Mouse (Mus musculus) right cerebral cortex, postnatal 10 days (tissue): ENCODE results near the gene Olfr328.
"Not testable (repeated sequence)": the region's sequence is repeated elsewhere in the genome, so short reads cannot be mapped to it uniquely, and the experiment has no call there.

Experiments
- DNase-seq, 2 experiments: peaks; one replicate each; pipeline ENCODE4 v3.0.0; 2021; ENCODE audit warnings: low spot score in 2 of 2

Gene Olfr328

DNA sequence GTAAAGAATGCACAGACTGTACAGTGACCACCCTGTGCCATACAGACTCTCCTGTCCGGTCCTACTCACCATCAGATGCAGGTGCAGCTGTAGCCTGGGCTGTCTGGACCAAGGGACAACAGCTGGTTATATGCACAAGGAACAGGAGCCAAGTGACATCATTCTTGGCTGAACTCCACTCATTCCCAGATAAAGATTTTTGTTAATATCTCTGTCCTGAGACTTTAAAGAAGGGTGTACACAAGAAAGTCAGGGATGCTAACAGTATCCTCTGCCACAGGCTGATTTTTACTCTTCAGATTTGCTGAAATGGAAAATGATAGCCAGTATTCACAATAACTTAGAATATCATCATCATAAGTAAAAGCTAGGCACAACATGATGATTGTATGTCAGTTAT is at the start of gene Olfr328:
TSS of gene Olfr328 (minus strand) at position 101 of the 400 bp plus-strand sequence.
- no peak for DNase-seq

DNA sequence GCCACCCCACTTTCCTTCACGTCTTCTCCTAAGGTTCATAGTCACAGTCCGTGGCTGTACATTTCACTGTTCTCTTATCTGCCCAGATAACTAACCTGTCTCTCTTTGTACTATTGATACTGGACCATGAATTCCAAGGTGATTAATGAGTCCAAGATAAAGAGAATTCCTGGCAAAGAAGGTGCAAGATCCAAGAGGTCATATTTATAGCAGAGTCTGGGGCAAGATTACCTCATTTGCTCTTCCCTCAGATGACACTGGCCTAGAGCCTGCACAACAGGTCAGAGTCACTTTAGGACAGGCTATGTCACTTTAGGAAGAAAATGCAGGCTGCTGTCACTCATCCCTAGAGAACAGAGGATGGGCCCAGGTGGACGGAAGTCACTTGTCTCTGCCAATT is 49.8 kb upstream of the Olfr328 start:
- no peak for DNase-seq

- no peak for DNase-seq
Measured at GRCm38 (mm10) chr11:58604688-58605087, 49.3 kb upstream of the Olfr328 start.

DNA sequence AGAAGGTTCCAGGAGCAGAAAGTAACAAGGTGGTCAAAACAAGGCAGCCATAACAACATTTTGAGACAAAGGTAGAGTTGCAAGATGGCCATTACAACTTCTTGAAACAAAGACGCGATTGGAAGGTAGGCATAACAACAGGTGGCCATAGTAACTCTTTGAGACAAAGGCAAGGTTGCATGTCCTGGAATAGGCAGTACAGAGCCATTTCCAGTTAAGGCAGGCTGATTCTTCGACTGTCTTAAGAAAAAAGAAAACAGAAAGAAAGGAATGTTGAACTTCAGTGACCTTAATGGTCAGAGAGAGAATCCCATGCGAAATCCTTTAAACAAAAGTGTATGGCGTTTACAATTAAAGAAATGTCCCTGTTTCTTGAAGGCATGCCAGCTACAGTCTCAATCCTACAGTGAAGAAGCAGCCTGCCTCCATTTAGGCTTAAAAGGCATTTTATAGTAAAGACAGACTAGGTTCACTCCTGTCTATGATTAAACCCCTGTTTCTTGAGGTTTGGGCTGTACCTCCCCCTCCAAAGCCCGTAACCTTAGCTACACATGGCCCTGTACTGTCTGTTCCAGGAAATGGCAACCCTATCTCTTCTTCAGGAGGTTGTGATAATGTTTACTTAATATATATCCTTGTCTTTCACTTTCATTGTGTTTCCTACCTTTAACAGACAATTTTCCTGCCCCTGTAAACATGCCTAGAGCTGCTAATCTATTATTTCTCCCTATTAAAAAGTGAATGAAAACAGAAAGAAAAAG is 47.5 kb upstream of the Olfr328 start:
- no peak for DNase-seq

DNA sequence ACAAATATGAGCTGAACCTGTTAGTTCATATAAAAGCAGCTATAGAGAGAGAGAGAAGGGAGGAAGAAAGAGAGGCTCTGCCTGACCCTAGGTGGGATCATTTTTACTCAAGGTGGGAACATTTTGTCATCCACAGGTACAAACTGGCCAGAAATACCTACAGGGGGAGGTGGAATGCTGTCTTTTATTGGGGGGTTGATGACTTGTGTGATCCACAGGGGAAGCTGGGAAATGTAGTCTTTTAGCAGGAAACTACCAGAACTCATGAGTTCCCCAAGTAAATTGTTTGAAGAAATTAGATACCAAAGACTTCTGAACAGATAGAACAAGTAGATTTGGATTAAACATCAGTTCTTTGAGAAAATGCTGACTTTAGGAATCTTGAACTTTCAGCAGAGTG is 46.6 kb upstream of the Olfr328 start:
- DNase-seq: no peak

DNA sequence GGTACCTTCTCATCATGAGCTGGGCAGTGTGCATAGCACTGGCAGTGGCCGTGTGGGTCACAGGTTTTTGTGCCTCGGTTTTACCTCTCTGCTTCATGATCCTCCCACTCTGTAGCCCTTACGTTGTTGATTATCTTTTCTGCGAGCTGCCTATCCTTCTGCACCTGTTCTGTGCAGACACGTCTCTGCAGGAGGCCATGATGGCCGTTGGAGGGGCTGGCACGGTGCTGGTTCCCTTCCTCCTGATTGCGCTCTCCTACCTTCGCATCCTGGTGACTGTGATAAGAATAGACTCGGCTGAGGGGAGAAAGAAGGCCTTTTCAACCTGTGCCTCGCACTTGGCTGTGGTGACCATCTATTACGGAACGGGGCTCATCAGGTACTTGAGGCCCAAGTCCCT is 42.4 kb upstream of the Olfr328 start:
- DNase-seq: no peak

- no peak for DNase-seq
Measured at GRCm38 (mm10) chr11:58594814-58595213, 39.4 kb upstream of the Olfr328 start, which contains the start of gene Olfr324. TSS of gene Olfr324 (plus strand) at chr11:58595114.

GRCm38 (mm10) chr11:58588620-58589250 is 33.3 kb upstream of the Olfr328 start:
- DNase-seq: no peak

DNA sequence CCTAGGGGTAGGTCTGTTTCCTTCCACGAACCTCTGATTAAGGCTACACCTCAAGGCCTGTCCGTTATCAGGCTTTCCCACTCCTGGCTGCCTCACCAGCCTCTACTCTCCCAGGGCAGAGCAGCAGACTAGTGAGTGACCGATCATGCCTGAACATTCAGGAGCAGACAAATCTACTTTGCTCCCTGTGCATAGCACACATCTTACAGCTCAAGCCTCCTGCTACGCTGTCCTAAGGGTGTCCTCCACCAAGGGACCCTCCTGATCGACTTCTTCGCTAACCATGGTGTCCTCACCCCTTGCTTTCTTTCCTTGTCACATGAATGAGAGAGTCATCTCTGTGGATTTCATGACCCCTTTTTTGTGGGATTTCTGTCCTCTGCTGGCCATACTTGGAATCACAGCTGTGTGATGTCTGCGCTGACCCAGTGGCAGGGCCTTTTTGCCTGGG is 32.5 kb upstream of the Olfr328 start:
- DNase-seq: peak in 1 of 2 experiments; percentile 37

DNA sequence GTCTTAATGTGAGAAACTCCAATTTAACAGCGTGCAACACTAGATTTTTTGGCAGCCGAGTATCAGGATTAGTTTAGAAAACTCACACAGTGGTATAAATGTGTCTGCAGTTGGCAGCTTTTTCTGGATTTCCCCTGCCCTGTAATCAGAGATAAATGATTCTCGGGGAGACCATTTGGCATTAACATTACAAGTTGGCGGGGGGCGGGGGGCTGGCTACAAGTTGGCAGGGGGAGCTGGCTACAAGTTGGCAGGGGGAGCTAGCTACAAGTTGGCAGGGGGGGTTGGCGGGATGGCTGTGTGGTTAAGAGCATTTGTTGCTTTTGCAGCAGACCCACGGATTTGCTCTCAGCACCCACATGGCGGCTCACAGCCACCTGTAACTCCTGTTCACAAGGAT is 23.2 kb upstream of the Olfr328 start:
- DNase-seq: peak; percentile 69 to 70

- no peak for DNase-seq
Measured at GRCm38 (mm10) chr11:58577430-58577829, 22.0 kb upstream of the Olfr328 start, which contains the start of gene Olfr325. TSS of gene Olfr325 (plus strand) at chr11:58577730.

DNA sequence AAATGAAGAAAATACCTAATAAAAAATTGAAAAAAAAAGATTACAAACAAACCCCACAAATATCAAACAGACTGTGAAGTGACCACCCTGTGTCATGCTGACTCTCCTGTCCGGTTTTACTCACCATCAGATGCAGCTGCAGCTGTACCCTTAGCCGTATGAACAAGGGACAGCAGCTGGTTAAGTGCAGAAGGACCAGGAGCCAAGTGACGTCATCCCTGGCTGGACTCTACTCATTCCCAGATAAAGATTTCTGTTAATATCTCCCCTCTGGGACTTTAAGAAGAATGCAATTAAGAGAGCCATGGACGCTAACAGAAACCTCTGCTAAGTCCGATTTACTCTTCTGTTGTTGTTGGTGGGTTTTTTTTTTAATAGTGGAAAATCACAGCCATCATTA is 15.0 kb upstream of the Olfr328 start, which contains the start of gene Olfr224:
TSS of gene Olfr224 (minus strand) at position 149 of the 400 bp plus-strand sequence.
- no peak for DNase-seq

GRCm38 (mm10) chr11:58546322-58546721 is 9.1 kb downstream of the Olfr328 start, which contains the start of gene Olfr329-ps:
TSS of gene Olfr329-ps (minus strand) at chr11:58546422.
- DNase-seq: no peak

- DNase-seq: not testable (repeated sequence)
Measured at GRCm38 (mm10) chr11:58534736-58535135, 20.7 kb downstream of the Olfr328 start, which contains the start of gene Olfr330. TSS of gene Olfr330 (minus strand) at chr11:58534836.

DNA sequence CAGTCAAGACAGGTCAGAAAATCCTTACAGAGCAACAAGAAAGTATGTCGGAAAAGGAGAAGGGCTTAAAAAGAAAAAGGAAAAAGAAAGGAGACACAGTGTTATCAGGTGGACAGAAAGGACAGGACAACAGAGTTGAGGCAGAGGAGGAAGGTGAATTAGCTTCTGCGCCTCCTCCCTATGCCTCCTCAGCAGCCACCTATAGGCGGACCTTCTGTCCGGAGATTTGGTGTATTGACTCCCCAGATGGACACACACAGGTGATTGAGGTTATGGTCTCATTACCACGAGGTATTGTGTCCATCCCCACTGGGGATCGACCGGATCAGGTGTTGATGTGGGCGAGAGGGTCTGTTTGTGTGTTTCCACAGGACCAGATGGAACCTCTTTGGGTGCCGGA is 35.7 kb downstream of the Olfr328 start:
- DNase-seq: peak; percentile 30 to 43

GRCm38 (mm10) chr11:58518916-58519315 is 36.5 kb downstream of the Olfr328 start:
- peak; percentile 85 for DNase-seq

DNA sequence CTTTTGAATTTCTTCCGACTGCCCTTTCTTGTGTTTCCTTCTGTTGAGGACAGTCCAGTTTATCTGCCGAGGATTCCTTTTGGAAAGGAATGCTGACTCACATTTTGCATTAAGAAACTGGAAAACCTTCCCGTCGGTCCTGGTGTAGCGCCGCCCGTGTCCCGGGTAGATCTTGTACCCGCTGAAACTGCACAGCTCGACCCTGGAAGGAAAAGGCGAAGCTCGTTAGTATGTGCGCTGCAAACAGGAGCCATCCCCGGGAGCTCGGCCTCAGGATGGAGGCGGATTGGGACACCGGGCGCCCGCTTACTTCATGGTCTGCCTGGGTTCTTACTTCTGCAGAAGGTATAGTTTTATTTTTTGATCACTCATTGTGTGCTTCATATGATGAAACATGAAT is 46.4 kb downstream of the Olfr328 start:
- DNase-seq: not testable (repeated sequence)

GRCm38 (mm10) chr11:58502472-58502871 is 53.0 kb downstream of the Olfr328 start, which contains the start of gene Olfr331:
TSS of gene Olfr331 (minus strand) at chr11:58502572.
- DNase-seq: not testable (repeated sequence)
